Mouse (Mus musculus) liver (tissue): Measurements from ENCODE around the gene Hoxa10.

Experiments
- DNase-seq: peaks from one replicate; pipeline ENCODE4 v3.0.0-alpha.2; 2020; ENCODE audit warnings: mixed read lengths

Hoxa10 gene

GRCm38 (mm10) chr6:52262463-52263320, 22.0 kb upstream of the Hoxa10 start:
- DNase-seq = no peak

- DNase-seq = no peak
Measured at GRCm38 (mm10) chr6:52261751-52262462, 21.3 kb upstream of the Hoxa10 start.

DNA sequence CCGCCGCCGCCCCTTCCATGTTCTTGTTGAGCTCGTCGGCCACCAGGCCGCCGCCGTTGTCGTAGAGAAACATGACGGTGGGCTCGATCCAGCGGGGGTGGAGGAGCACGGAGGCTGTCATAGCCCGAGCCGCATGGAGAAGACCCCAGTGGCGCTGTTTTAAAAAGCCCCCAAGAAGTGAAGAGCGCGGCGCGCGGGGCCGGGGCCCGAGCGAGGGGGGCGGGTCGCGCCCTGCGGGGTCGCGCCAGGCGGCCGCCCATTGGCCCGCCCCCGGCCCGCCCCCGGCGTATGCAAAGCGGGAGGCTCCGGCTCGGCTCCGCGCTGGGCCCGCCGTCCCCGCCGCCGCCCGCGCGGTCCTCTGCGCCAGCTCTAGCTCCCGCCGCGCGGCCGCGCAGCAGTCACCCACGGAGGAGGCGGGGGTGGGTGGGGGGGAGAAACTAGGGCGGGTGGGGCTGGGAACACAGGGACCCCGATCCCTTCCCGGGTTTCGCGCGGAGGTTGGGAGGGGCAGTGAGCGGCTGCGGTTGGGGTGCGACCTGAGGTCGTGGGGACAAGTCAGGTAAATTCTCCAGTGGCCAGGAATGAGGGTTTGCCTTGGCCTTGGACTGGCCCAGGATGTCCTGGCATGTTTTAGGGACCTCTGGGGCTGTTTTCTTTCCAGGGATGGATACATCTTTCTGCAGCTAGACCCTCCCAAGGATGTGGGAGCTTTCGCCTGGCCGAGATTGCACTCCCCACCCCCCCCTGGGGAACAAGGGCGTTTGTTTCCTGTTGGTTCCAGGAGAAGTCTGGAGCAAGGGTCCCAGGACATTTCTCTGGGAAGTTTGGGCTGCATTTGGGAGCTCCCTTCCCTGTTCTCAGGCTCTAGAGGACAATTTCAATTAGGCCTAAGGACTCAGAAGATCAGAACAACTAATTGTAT, 20.3 kb upstream of the Hoxa10 start, which contains the start of gene Hoxa13:
TSS of gene Hoxa13 (minus strand) at position 227 of the 922 bp plus-strand sequence.
- DNase-seq = peak; percentile 34

DNA sequence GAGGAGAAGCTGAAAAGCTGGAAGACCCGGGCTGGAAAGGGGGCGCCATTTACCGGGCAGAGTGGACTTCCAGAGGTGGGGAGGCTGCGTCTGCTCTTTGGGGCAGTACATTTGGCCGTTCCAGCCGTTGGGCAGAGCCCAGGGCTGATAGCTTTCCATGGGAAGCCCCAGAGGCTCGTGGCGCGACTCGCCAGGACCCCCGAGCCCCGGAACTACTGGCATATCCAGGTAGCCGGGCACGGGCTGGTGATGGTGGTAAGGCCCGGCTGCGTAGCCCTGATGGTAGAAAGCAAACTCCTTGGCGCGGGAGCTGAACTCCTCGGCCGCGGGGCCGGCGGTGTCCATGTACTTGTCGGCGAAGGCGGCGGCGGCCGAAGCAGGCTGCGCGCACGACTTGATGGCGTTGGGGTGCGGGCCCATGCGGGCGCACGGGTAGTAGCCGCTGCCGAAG, 19.2 kb upstream of the Hoxa10 start:
- DNase-seq = no peak

DNA sequence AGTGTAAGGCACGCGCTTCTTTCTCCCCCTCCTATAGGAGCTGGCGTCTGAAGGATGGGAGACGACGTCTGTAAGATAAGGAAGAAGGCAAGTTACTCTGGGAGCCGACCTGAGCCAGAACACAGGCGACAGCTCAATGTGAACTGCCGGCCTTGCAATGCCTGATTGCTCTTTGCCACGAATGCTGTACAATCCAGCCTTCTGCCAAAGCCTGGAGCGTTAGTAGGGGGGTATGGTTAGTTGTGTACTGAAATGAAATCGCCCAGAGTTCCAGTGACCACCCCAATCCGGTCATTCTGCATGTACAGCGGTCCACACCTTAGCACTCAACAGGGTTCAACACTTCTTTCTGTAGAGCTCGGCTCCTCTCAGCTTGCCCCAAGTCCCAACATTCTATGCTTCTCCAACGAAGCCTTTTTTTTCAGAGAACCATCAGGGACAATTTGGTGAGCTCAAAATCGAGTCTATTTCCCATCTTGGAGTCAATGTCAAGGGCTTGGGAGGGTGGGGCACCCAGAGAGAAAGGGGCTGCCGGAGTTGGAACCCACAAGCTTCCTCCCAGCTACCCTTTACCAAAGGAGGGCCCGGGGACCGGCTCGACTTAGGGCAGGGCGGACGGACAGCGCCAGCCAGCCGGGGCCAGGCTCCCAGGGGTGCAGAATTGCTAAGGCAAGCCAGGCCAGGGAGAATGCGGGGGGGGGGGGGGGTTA, 18.6 kb upstream of the Hoxa10 start:
- DNase-seq = no peak

GRCm38 (mm10) chr6:52256956-52257355, 16.3 kb upstream of the Hoxa10 start:
- DNase-seq = peak; percentile 70

DNA sequence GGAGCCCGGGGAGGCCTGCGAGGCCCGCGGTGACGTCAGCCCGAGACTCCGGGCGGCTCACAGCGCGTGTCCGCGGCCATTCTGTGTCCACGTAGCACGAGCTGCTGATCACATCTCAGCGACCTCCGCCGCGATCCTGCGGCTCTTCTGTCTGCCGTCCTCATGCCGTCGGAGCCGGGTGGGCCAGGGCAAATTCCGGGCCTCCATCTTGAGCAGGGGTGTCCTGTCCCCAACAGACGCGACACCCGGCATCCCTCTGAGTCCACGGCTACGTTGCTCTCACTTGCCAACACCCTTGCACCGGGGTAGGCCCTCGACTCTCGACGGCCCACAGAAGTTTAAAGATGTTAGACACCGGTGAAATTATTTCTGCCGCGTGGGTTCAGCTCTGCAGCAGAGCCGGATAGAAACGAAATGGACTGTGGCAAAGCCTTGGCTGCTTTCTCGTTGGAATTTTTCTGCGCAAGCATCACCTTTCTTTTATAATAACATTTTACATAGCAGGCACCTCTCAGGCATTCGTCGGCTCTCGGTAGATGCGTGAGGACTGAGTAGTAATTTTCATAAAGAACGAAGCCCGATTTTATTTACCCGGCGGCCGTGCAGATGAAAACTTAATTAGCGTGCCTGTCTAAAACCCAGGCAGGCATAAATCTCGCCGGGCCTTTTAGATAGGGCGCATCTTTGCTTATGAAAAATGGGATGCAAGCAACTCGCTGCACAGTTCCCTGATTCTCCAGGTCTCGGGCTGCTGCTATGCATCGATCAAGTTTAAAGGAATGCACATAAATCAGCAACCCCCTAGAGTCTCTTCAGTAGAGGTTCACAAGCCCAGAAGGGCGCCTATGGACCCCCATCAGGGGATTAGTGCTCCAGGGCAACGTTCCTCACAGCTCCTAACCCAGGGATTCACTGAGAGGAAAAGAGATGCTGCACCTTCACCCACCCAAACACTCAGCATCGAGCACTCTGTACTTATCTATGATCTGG, 13.2 kb upstream of the Hoxa10 start:
- DNase-seq = no peak

- DNase-seq = no peak
Measured at GRCm38 (mm10) chr6:52252775-52253376, 12.2 kb upstream of the Hoxa10 start.

- DNase-seq = no peak
Measured at GRCm38 (mm10) chr6:52252016-52252774, 11.5 kb upstream of the Hoxa10 start.

GRCm38 (mm10) chr6:52251177-52251879, 10.7 kb upstream of the Hoxa10 start:
- no peak for DNase-seq

- DNase-seq = no peak
Measured at GRCm38 (mm10) chr6:52249826-52250225, 9.2 kb upstream of the Hoxa10 start.

- no peak for DNase-seq
Measured at GRCm38 (mm10) chr6:52249415-52249738, 8.7 kb upstream of the Hoxa10 start.

- no peak for DNase-seq
Measured at GRCm38 (mm10) chr6:52248638-52249414, 8.2 kb upstream of the Hoxa10 start.

- DNase-seq = no peak
Measured at GRCm38 (mm10) chr6:52247766-52248637, 7.3 kb upstream of the Hoxa10 start.

- DNase-seq = no peak
Measured at GRCm38 (mm10) chr6:52246916-52247315, 6.3 kb upstream of the Hoxa10 start.

DNA sequence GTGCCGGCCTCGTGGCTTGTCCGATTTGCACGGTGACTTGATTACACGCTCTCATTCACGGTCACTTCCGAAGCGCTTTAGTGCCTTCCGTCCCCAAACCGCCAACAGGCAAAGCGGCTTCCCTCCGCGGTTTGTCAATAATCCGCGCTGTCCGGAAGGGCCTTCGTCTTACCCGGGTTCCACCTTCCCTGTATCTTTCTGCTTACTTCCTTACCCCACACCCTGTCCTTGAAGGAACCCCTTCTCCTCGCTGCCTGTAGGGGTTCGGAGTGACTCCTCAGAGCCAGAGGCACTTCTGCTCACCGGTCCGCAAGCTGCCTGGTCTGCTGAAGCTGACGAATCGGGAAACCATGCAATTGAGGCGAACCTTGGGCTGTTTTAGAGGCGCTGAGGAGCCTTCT, 5.7 kb upstream of the Hoxa10 start:
- no peak for DNase-seq

DNA sequence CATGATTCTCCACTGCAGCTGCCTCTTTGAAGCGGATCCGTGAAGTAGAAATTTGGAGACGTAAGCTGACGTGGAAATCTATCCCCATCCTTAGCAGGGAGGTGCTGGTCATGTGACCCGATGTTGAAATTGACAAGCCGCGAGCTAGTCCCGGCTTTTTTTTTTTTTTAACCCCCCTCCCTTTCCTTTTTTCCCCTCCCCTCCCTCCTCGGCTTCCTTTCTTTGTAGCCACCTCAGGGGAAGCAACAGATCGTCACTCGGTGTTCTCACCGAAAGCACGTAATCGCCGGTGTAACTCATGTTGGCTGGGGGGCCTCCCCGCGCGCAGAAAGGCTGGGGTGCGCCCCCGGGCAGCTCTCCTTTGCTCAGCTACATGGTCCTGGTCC, 5.1 kb upstream of the Hoxa10 start, which contains the start of gene Hoxa11:
TSS of gene Hoxa11 (minus strand) at position 54 of the 386 bp plus-strand sequence.
- no peak for DNase-seq
